Mouse (Mus musculus): ENCODE measurements around the gene Syngr2.
"Not testable (repeated sequence)": the region's sequence is repeated elsewhere in the genome, so short reads cannot be mapped to it uniquely, and the experiment has no call there.

Syngr2 gene

GRCm38 (mm10) chr11:117781199-117781821 lies 28.2 kb upstream of the Syngr2 start:
- peak; percentile 57 for DNase-seq (ENCODE audit: low read depth, low spot score)

GRCm38 (mm10) chr11:117781993-117782704 lies 27.3 kb upstream of the Syngr2 start, which contains the start of the genes Tmc8 and Tmc6:
Gene Tmc8 (plus strand): TSS chr11:117782076.
Gene Tmc6 (minus strand): TSS chr11:117782198.
- DNase-seq (ENCODE audit: low read depth, low spot score) = no peak

GRCm38 (mm10) chr11:117782705-117783034 lies 26.8 kb upstream of the Syngr2 start:
- DNase-seq (ENCODE audit: low read depth, low spot score) = no peak

GRCm38 (mm10) chr11:117783089-117783488 lies 26.4 kb upstream of the Syngr2 start:
- no peak for DNase-seq (ENCODE audit: low read depth, low spot score)

GRCm38 (mm10) chr11:117783683-117784309 lies 25.7 kb upstream of the Syngr2 start:
- DNase-seq (ENCODE audit: low read depth, low spot score) = no peak

- DNase-seq (ENCODE audit: low read depth, low spot score) = no peak
Measured at GRCm38 (mm10) chr11:117786294-117786693, 23.2 kb upstream of the Syngr2 start.

- DNase-seq (ENCODE audit: low read depth, low spot score) = not testable (repeated sequence)
Measured at GRCm38 (mm10) chr11:117788481-117788880, 21.0 kb upstream of the Syngr2 start.

GRCm38 (mm10) chr11:117790286-117790685 lies 19.2 kb upstream of the Syngr2 start:
- DNase-seq (ENCODE audit: low read depth, low spot score) = peak; percentile 73

GRCm38 (mm10) chr11:117790703-117791440 lies 18.6 kb upstream of the Syngr2 start:
- DNase-seq (ENCODE audit: low read depth, low spot score) = peak; percentile 63

GRCm38 (mm10) chr11:117791441-117791761 lies 18.1 kb upstream of the Syngr2 start:
- DNase-seq (ENCODE audit: low read depth, low spot score) = no peak

GRCm38 (mm10) chr11:117792281-117792888 lies 17.1 kb upstream of the Syngr2 start:
- DNase-seq (ENCODE audit: low read depth, low spot score) = peak; percentile 94

- DNase-seq (ENCODE audit: low read depth, low spot score) = no peak
Measured at GRCm38 (mm10) chr11:117794035-117794551, 15.4 kb upstream of the Syngr2 start.

GRCm38 (mm10) chr11:117796954-117797353 lies 12.5 kb upstream of the Syngr2 start:
- DNase-seq (ENCODE audit: low read depth, low spot score) = no peak

- DNase-seq (ENCODE audit: low read depth, low spot score) = peak; percentile 84
Measured at GRCm38 (mm10) chr11:117797511-117798159, 11.8 kb upstream of the Syngr2 start, which contains the start of gene 6030468B19Rik. Gene 6030468B19Rik (plus strand): TSS chr11:117797660.

GRCm38 (mm10) chr11:117798160-117798541 lies 11.3 kb upstream of the Syngr2 start:
- DNase-seq (ENCODE audit: low read depth, low spot score) = no peak

GRCm38 (mm10) chr11:117799174-117799573 lies 10.3 kb upstream of the Syngr2 start:
- no peak for DNase-seq (ENCODE audit: low read depth, low spot score)

GRCm38 (mm10) chr11:117800038-117800437 lies 9.4 kb upstream of the Syngr2 start:
- DNase-seq (ENCODE audit: low read depth, low spot score) = no peak

- DNase-seq (ENCODE audit: low read depth, low spot score) = no peak
Measured at GRCm38 (mm10) chr11:117801650-117802049, 7.8 kb upstream of the Syngr2 start.

- no peak for DNase-seq (ENCODE audit: low read depth, low spot score)
Measured at GRCm38 (mm10) chr11:117803166-117803688, 6.2 kb upstream of the Syngr2 start.

- no peak for DNase-seq (ENCODE audit: low read depth, low spot score)
Measured at GRCm38 (mm10) chr11:117806781-117807180, 2.7 kb upstream of the Syngr2 start.
